ENCODE assay signal across 19 mouse cellular contexts in the genomic region with DNA sequence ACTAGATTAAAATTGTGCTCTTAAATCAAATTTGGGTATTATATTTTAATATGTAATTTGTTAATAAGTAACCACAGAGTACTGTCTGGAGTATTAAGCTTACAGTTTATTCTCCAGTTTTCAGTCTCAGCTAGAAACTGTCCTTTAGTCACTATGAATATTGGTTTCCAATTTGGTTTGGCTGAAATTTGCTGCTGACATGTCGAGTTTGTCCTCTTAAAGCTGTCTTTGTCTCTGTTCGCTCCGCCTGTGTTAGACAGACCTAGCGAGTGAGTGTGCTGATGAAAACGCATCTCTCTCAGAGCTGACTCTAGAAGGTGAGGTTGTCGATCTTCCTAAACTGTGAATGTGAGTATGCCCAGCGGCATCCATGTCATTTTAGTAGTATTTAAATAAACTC. TPM values are rescaled to one million over a fixed set of nuclear protein-coding genes. Genes with fewer than 3 reads are reported as not detected.
DNase-seq lines count a peak whose midpoint lies in the region; ATAC-seq lines count a peak whose summit lies in the region.
"Had no signal": no experiment of that assay in that cellular context is flagged by ENCODE, and none has a peak within 500 bp of the region (broad histone marks: within the 10 kb centered on the region; RNA-seq: fewer than 3 reads in every experiment).

No protein-coding gene starts in this region.

- no peaks in the 10 kb centered on the region for H3K4me1 ChIP-seq in midbrain, embryonic 11.5 days (ENCODE audit: control insufficient read depth, insufficient read depth, low read length)
- no peaks in the 10 kb centered on the region for H3K4me1 ChIP-seq in midbrain, embryonic 10.5 days

- H3K27me3 ChIP-seq in midbrain, embryonic 11.5 days (ENCODE audit: control insufficient read depth, insufficient read depth, low read length): no peaks in the 10 kb centered on the region
- no peaks in the 10 kb centered on the region for H3K27me3 ChIP-seq in midbrain, embryonic 10.5 days (ENCODE audit: low read depth, poor library complexity, severe bottlenecking)
- H3K27me3 ChIP-seq: CH12.LX, Patski had no signal

- H3K4me2 ChIP-seq in midbrain, embryonic 11.5 days: no peak overlapping the region

- no peak overlapping the region for H3K27ac ChIP-seq in midbrain, embryonic 11.5 days (ENCODE audit: low read depth, low read length)
- H3K27ac ChIP-seq in midbrain, embryonic 10.5 days (replicated peaks): no peak overlapping the region

- H3K4me3 ChIP-seq in midbrain, embryonic 11.5 days (ENCODE audit: low read depth, low read length): no peak overlapping the region
- no peak overlapping the region for H3K4me3 ChIP-seq in midbrain, embryonic 10.5 days

- peaks cover 6% of the 10 kb centered on the region; the same call in 1 of the 2 replicates for H3K36me3 ChIP-seq in midbrain, embryonic 11.5 days (ENCODE audit: control insufficient read depth, insufficient read depth, low read length)
- peaks cover 71% of the 10 kb centered on the region for H3K36me3 ChIP-seq in midbrain, embryonic 10.5 days

- intact Hi-C loops in heart, postnatal 36 days (cut with DNase I): no loop called here

- DNase-seq in heart, adult 11 months: peak; percentile 54
- no peak for DNase-seq in heart, postnatal 36 days
- DNase-seq in midbrain, embryonic 11.5 days (ENCODE audit: low spot score, missing footprints): peak; percentile 65
- DNase-seq in midbrain, embryonic 10.5 days (ENCODE audit: low spot score): no peak
- DNase-seq: adrenal gland, adult 2 months; adrenal gland, adult 8-10 months; adrenal gland, postnatal 10 days; adrenal gland, postnatal 14 days; adrenal gland, postnatal 25 days; adrenal gland, postnatal 36 days; B cell, adult 2 months; cerebellum, adult 11 months; cerebellum, adult 11-12 months; cerebellum, adult 18-20 months had no signal

- 91% methylated on average over 7 of the region's 7 CpGs for WGBS in midbrain, embryonic 11.5 days
- WGBS in midbrain, embryonic 10.5 days: 93% methylated on average over 7 of the region's 7 CpGs

- H3K9ac ChIP-seq in midbrain, embryonic 11.5 days (ENCODE audit: low read length): no peak overlapping the region

- no peaks in the 10 kb centered on the region for H3K9me3 ChIP-seq in midbrain, embryonic 11.5 days (ENCODE audit: control insufficient read depth, low read length)
- H3K9me3 ChIP-seq in midbrain, embryonic 10.5 days (replicated peaks): no peaks in the 10 kb centered on the region
- H3K9me3 ChIP-seq: G1E had no signal

- no peak for ATAC-seq in midbrain, embryonic 11.5 days (ENCODE audit: low FRiP score)
- ATAC-seq: activated CD4-positive, CD25-positive, alpha-beta regulatory T cell, adult 4 months; CD4-positive, CD25-positive, alpha-beta regulatory T cell, adult 4 months; Patski had no signal

RNA-seq across cellular contexts. Expression of a gene that starts 18.3 kb away (rescaled TPM):
- total RNA-seq in heart, postnatal 36 days (2021): 100 to 1,000 TPM; 159 to 186 TPM
- polyA plus RNA-seq in midbrain, embryonic 11.5 days (2014; fragmentation: Nextera tagmentation; extraction: Ambion mirVana): 85.7 and 88.6 TPM in 2 replicates
- polyA plus RNA-seq in midbrain, embryonic 10.5 days (2016; fragmentation: Nextera tagmentation; extraction: Ambion mirVana): 109 and 111 TPM in 2 replicates

RNA-seq across cellular contexts. Expression of a gene that starts 49.7 kb away (rescaled TPM):
- total RNA-seq in heart, postnatal 36 days (2021): 10 to 100 TPM; 27.9 to 34.5 TPM
- 46.5 and 51.9 TPM in 2 replicates for polyA plus RNA-seq in midbrain, embryonic 11.5 days (2014; fragmentation: Nextera tagmentation; extraction: Ambion mirVana)
- 40.1 and 49.2 TPM in 2 replicates for polyA plus RNA-seq in midbrain, embryonic 10.5 days (2016; fragmentation: Nextera tagmentation; extraction: Ambion mirVana)

Comparison
In these comparisons a context has a peak if more than half of its experiments do, and no peak if none do; other contexts are left out.
1. DNase-seq: peak in heart, adult 11 months (single experiment) and midbrain, embryonic 11.5 days (single experiment); none in heart, postnatal 36 days (0 of 2) and midbrain, embryonic 10.5 days (single experiment).